Mouse (Mus musculus) frontal cortex, adult (tissue): Measurements from ENCODE around the gene Ttll9.

ENCODE experiments used
- ATAC-seq: cut with Nextera tagmentation; 2 replicates; pipeline ENCODE4 v1.9.2; 2017; ENCODE audit warnings: mild to moderate bottlenecking, moderate library complexity, mixed read lengths; ENCODE audit not compliant: low TSS enrichment

The Ttll9 gene

GRCm38 (mm10) chr2:152962091-152962793 is at the start of gene Ttll9:
Gene Ttll9, plus strand, starts transcription at chr2:152962485.
- peak; percentile 100 for ATAC-seq

GRCm38 (mm10) chr2:152913471-152913870 is 48.8 kb upstream of the Ttll9 start:
- ATAC-seq: no peak

- peak; percentile 95 for ATAC-seq
Measured at GRCm38 (mm10) chr2:152914310-152915120, 47.8 kb upstream of the Ttll9 start.

GRCm38 (mm10) chr2:152915453-152915852 is 46.8 kb upstream of the Ttll9 start:
- no peak for ATAC-seq

- ATAC-seq: no peak
Measured at GRCm38 (mm10) chr2:152916111-152916510, 46.2 kb upstream of the Ttll9 start.

- ATAC-seq: no peak
Measured at GRCm38 (mm10) chr2:152917671-152918070, 44.6 kb upstream of the Ttll9 start.

- no peak for ATAC-seq
Measured at GRCm38 (mm10) chr2:152922376-152922775, 39.9 kb upstream of the Ttll9 start.

GRCm38 (mm10) chr2:152923621-152924020 is 38.7 kb upstream of the Ttll9 start:
- ATAC-seq: no peak

- no peak for ATAC-seq
Measured at GRCm38 (mm10) chr2:152924128-152924527, 38.2 kb upstream of the Ttll9 start.

- ATAC-seq: no peak
Measured at GRCm38 (mm10) chr2:152924543-152924942, 37.7 kb upstream of the Ttll9 start.

- no peak for ATAC-seq
Measured at GRCm38 (mm10) chr2:152925189-152925872, 37.0 kb upstream of the Ttll9 start.

- no peak for ATAC-seq
Measured at GRCm38 (mm10) chr2:152926896-152927295, 35.4 kb upstream of the Ttll9 start.

GRCm38 (mm10) chr2:152927371-152927770 is 34.9 kb upstream of the Ttll9 start:
- peak; percentile 76 for ATAC-seq

GRCm38 (mm10) chr2:152928219-152928987 is 33.9 kb upstream of the Ttll9 start:
- no peak for ATAC-seq

- no peak for ATAC-seq
Measured at GRCm38 (mm10) chr2:152928988-152929370, 33.3 kb upstream of the Ttll9 start.

GRCm38 (mm10) chr2:152930276-152930675 is 32.0 kb upstream of the Ttll9 start:
- no peak for ATAC-seq

- ATAC-seq: 0 out of 2 replicates have a peak, but pooled peaks have one; percentile 36
Measured at GRCm38 (mm10) chr2:152931456-152932160, 30.7 kb upstream of the Ttll9 start.

- no peak for ATAC-seq
Measured at GRCm38 (mm10) chr2:152933048-152933447, 29.2 kb upstream of the Ttll9 start, which contains the start of gene Foxs1. Gene Foxs1, minus strand, starts transcription at chr2:152933208.

GRCm38 (mm10) chr2:152933614-152934013 is 28.7 kb upstream of the Ttll9 start:
- ATAC-seq: peak; percentile 64; the same call in 1 of the 2 replicates

- 0 out of 2 replicates have a peak, but pooled peaks have one; percentile 18 for ATAC-seq
Measured at GRCm38 (mm10) chr2:152939846-152940245, 22.4 kb upstream of the Ttll9 start.

GRCm38 (mm10) chr2:152941106-152941505 is 21.2 kb upstream of the Ttll9 start:
- ATAC-seq: no peak
